Mouse (Mus musculus) heart, postnatal 36 days (tissue): ENCODE measurements around the gene Lacc1. TPM values are rescaled to one million over a fixed set of nuclear protein-coding genes. Genes with fewer than 3 reads are reported as not detected.
"Not testable (repeated sequence)": the region's sequence is repeated elsewhere in the genome, so short reads cannot be mapped to it uniquely, and the experiment has no call there.

ENCODE experiments used
- DNase-seq, 2 experiments: peaks; one replicate each; pipeline ENCODE4 v3.0.0; 2021 to 2022
- intact Hi-C: fragments of 180-260 bp; cut with DNase I; formaldehyde crosslinking; loops from one replicate; pipeline ENCODE4 v1.15.1; 2025
- total RNA-seq, 2 experiments: library from RNA; stranded (reverse); gene quantifications; 2 replicates each; pipeline ENCODE4 v1.2.3; 2021

Lacc1 gene
- total RNA-seq, 2 experiments from 2014 or later = 2.6 to 3.5 TPM

DNA sequence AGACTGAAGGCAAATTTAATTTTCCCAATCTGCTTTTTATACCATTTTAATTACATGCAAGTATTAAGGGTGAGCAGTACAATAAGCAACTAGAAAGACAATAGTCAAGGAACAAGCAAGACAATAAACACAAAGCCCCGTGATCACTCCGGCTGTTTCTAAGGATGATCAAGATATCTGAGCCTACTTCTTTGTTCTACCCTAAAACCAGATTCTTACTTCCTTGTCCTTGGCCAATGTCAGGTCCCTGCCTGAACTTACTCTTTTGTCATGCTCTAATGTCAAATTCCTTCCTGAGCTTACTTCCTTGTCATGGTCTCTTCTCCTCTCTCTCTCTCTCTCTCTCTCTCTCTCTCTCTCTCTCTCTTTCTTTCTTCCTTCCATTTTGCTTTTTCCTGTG is 46.4 kb downstream of the Lacc1 start:
- intact Hi-C loops, DNase-seq: not testable (repeated sequence)

DNA sequence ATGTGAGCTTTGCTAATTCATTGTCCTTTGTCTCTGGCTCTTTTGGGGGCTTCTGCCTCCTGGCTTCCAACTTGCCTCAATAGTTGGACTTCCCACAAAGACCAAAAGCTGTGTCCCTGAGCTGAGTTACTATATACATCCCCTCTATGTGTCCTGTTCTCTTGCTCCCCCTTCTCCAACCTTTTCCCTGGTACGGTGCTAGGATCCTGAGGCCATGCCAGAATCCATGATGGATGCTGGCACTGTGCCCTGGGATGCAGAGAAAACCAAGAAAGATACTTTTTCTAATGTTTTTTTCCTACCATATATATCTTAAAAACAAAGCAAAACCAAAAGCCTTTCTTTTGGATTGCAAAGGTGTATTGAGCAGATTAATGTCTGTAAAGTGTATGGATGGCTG is 54.9 kb downstream of the Lacc1 start:
- no peak for DNase-seq
- intact Hi-C loops = no loop called here

DNA sequence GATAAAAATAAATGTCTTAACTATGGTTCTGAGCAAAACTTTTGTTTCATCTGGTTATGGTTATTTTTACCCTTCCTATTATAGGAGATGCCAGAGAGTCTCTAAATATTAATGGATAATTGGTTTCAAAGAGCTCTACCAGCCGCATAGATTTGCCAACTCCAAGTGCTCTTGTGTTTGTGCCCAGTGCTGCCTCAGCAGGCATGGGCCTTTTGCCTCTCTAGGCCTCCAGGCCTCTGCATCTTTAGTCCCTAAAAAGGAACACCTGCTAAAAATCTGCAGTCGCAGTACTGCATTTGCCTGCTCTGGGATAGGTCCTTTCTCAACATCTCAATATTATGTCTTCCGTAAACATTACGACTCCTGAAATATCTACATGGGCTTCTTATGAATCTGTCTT is 55.5 kb downstream of the Lacc1 start:
- intact Hi-C loops = no loop called here
- DNase-seq = no peak

DNA sequence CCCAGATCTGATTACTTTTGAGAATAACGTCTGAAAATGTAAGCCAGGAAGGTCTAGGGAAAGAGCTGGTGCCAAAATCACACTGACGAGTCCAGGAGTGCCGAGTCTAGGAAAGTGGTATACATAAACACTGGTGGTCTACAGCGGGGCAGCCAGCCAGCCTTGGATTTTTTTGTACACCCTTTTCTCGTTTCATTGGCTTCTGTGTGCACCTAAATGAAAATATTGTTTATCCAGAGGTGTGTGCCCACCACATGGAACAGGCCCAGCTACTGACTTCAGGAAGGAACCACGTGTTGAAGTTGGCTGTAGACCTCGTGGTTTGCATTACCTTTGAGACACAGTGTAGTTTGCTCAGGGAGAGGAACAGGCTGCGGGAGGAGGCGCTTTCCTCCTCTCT is 57.1 kb downstream of the Lacc1 start:
- intact Hi-C loops = no loop called here
- no peak for DNase-seq

Other genes starting within 250 kb of the Lacc1 start
- gene Ccdc122, start 132 bp downstream of the Lacc1 start, total RNA-seq = under 1 TPM; 0.49 to 0.83 TPM
- 1 to 10 TPM in 1 of 2 experiments, under 1 TPM in 1; 0.94 to 1.0 TPM for gene Enox1, start 119.9 kb upstream of the Lacc1 start, total RNA-seq